Mouse (Mus musculus): ENCODE results near the gene Map1s.
A peak's percentile ranks its signal among the peaks of the same experiment; 100 is the strongest.
"Not testable (repeated sequence)": the region's sequence is repeated elsewhere in the genome, so short reads cannot be mapped to it uniquely, and the experiment has no call there.

Gene Map1s

GRCm38 (mm10) chr8:70892022-70892895 is 13.5 kb upstream of the Map1s start, which contains the start of gene Slc5a5:
TSS of gene Slc5a5 (minus strand) at chr8:70892757.
- peaks cover 13% of the 10 kb centered on the region for H3K36me3 ChIP-seq (ENCODE audit: control insufficient read depth, insufficient read depth, low read length, poor library complexity, severe bottlenecking)
- no peak for DNase-seq (ENCODE audit: low read depth, low spot score)
- H3K27me3 ChIP-seq (ENCODE audit: control insufficient read depth, insufficient read depth, low read length, poor library complexity, severe bottlenecking): no peaks in the 10 kb centered on the region

- H3K36me3 ChIP-seq (ENCODE audit: control insufficient read depth, insufficient read depth, low read length, poor library complexity, severe bottlenecking): peaks cover 13% of the 10 kb centered on the region
- no peak for DNase-seq (ENCODE audit: low read depth, low spot score)
- no peaks in the 10 kb centered on the region for H3K27me3 ChIP-seq (ENCODE audit: control insufficient read depth, insufficient read depth, low read length, poor library complexity, severe bottlenecking)
Observed at GRCm38 (mm10) chr8:70892896-70893655, 12.7 kb upstream of the Map1s start.

- H3K36me3 ChIP-seq (ENCODE audit: control insufficient read depth, insufficient read depth, low read length, poor library complexity, severe bottlenecking): peaks cover 13% of the 10 kb centered on the region
- H3K27me3 ChIP-seq (ENCODE audit: control insufficient read depth, insufficient read depth, low read length, poor library complexity, severe bottlenecking): no peaks in the 10 kb centered on the region
- peak; percentile 89 for DNase-seq (ENCODE audit: low read depth, low spot score)
Observed at GRCm38 (mm10) chr8:70893656-70894384, 11.9 kb upstream of the Map1s start.

- no peak for DNase-seq (ENCODE audit: low read depth, low spot score)
Observed at GRCm38 (mm10) chr8:70894385-70894720, 11.4 kb upstream of the Map1s start.

GRCm38 (mm10) chr8:70894771-70895545 is 10.8 kb upstream of the Map1s start:
- no peak for DNase-seq (ENCODE audit: low read depth, low spot score)
- Histone ChIP-seq H3K27me3 (ENCODE audit: control insufficient read depth, insufficient read depth, low read length, poor library complexity, severe bottlenecking) (no peaks in the 10 kb centered on the region), H3K36me3 (ENCODE audit: control insufficient read depth, insufficient read depth, low read length, poor library complexity, severe bottlenecking) (peaks cover 13% of the 10 kb centered on the region)

More at GRCm38 (mm10) chr8:70894385-70894720, 11.4 kb upstream of the Map1s start:
- Histone ChIP-seq H3K36me3 (ENCODE audit: control insufficient read depth, insufficient read depth, low read length, poor library complexity, severe bottlenecking) (peaks cover 13% of the 10 kb centered on the region), H3K27me3 (ENCODE audit: control insufficient read depth, insufficient read depth, low read length, poor library complexity, severe bottlenecking) (no peaks in the 10 kb centered on the region)

GRCm38 (mm10) chr8:70895571-70896259 is 10.0 kb upstream of the Map1s start:
- H3K27me3 ChIP-seq (ENCODE audit: control insufficient read depth, insufficient read depth, low read length, poor library complexity, severe bottlenecking); DNase-seq (ENCODE audit: low read depth, low spot score): not testable (repeated sequence)
- H3K36me3 ChIP-seq (ENCODE audit: control insufficient read depth, insufficient read depth, low read length, poor library complexity, severe bottlenecking): peaks cover 13% of the 10 kb centered on the region

GRCm38 (mm10) chr8:70896316-70897020 is 9.3 kb upstream of the Map1s start:
- Histone ChIP-seq H3K27me3 (ENCODE audit: control insufficient read depth, insufficient read depth, low read length, poor library complexity, severe bottlenecking) (no peaks in the 10 kb centered on the region), H3K36me3 (ENCODE audit: control insufficient read depth, insufficient read depth, low read length, poor library complexity, severe bottlenecking) (peaks cover 13% of the 10 kb centered on the region)
- DNase-seq (ENCODE audit: low read depth, low spot score): no peak

- H3K36me3 ChIP-seq (ENCODE audit: control insufficient read depth, insufficient read depth, low read length, poor library complexity, severe bottlenecking): peaks cover 13% of the 10 kb centered on the region
Observed at GRCm38 (mm10) chr8:70897021-70897680, 8.6 kb upstream of the Map1s start, which contains the start of gene Rpl18a. TSS of gene Rpl18a (minus strand) at chr8:70897412.

GRCm38 (mm10) chr8:70897681-70898413 is 7.9 kb upstream of the Map1s start:
- Histone ChIP-seq H3K27me3 (ENCODE audit: control insufficient read depth, insufficient read depth, low read length, poor library complexity, severe bottlenecking) (no peaks in the 10 kb centered on the region), H3K36me3 (ENCODE audit: control insufficient read depth, insufficient read depth, low read length, poor library complexity, severe bottlenecking) (peaks cover 13% of the 10 kb centered on the region)
- DNase-seq (ENCODE audit: low read depth, low spot score): peak; percentile 90

More at GRCm38 (mm10) chr8:70897021-70897680, 8.6 kb upstream of the Map1s start, which contains the start of gene Rpl18a:
- H3K27me3 ChIP-seq (ENCODE audit: control insufficient read depth, insufficient read depth, low read length, poor library complexity, severe bottlenecking): no peaks in the 10 kb centered on the region
- DNase-seq (ENCODE audit: low read depth, low spot score): peak; percentile 98

GRCm38 (mm10) chr8:70898661-70899198 is 7.0 kb upstream of the Map1s start:
- peak; percentile 59 for DNase-seq (ENCODE audit: low read depth, low spot score)
- Histone ChIP-seq H3K27me3 (ENCODE audit: control insufficient read depth, insufficient read depth, low read length, poor library complexity, severe bottlenecking) (no peaks in the 10 kb centered on the region), H3K36me3 (ENCODE audit: control insufficient read depth, insufficient read depth, low read length, poor library complexity, severe bottlenecking) (peaks cover 13% of the 10 kb centered on the region)

GRCm38 (mm10) chr8:70899226-70899625 is 6.5 kb upstream of the Map1s start:
- no peak for DNase-seq (ENCODE audit: low read depth, low spot score)
- Histone ChIP-seq H3K36me3 (ENCODE audit: control insufficient read depth, insufficient read depth, low read length, poor library complexity, severe bottlenecking) (peaks cover 8% of the 10 kb centered on the region), H3K27me3 (ENCODE audit: control insufficient read depth, insufficient read depth, low read length, poor library complexity, severe bottlenecking) (no peaks in the 10 kb centered on the region)

GRCm38 (mm10) chr8:70900872-70901387 is 4.8 kb upstream of the Map1s start:
- DNase-seq (ENCODE audit: low read depth, low spot score): no peak
- Histone ChIP-seq H3K36me3 (ENCODE audit: control insufficient read depth, insufficient read depth, low read length, poor library complexity, severe bottlenecking) (no peaks in the 10 kb centered on the region; the same call in 1 of the 2 replicates), H3K27me3 (ENCODE audit: control insufficient read depth, insufficient read depth, low read length, poor library complexity, severe bottlenecking) (no peaks in the 10 kb centered on the region)
